Mouse (Mus musculus): ENCODE data around the gene Plekhg3. TPM values are rescaled to one million over a fixed set of nuclear protein-coding genes. Genes with fewer than 3 reads are reported as not detected.

Gene Plekhg3
- total RNA-seq, 4 experiments from 2014 or later: 16.2 to 20.2 (median 19.1) TPM

DNA sequence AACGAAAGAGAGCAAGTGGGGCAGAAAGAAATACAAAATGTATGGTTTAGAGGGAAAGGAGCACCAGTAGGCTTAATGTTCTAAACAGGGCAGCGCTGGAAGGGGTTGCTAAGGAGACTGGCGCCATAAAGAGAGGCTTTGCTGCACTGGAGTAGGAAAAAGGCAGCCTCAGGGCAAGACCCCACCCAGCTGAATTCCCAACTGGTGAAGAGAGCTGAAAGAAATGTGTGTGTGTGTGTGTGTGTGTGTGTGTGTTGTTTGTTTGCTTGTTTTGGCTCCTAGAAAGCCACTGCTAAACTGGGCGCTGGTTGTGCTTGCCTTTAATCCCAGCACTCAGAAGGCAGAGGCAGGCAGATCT is 84.9 kb downstream of the Plekhg3 start:
- DNase-seq (ENCODE audit: low spot score in 2 of 2): no peak

DNA sequence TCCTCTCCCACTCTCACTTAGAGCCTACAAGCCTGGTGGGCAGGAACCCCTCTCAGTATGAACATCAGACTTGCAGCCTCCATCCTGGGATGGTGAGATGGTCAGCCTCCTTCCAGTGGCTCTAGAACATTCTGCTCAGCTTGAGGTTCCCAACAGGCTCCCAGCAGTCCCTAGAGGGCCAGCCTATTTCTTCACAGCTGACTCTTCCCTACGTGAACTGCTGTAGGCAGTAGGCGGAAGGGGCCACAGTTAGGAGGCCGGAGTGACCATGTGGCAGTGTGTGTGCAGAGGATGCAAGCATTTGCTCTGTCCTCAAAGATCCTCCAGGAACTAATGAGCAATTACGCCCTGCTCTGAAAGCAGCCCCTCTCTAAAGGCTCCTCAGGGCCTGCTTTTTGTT is 87.5 kb downstream of the Plekhg3 start:
- no peak for DNase-seq (ENCODE audit: low spot score in 2 of 2)

DNA sequence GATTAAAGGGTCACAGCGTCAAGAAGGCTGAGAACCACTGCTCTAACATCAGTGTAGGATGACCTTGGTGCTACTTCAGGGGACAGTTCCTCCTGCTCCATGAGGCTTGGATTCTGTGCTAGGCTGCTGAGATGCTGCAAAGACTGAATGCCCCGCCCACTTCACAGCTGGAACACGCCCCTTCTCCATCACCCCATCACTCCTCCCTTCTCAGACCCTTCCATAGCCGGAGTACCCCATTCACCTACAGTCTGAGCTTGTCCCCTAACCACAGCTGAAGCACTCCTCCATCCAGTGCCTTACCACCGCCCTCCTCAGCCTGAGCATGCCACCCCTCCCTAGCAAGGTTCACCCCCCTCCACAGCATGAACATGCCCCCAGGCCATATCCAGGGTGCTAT is 89.2 kb downstream of the Plekhg3 start:
- DNase-seq (ENCODE audit: low spot score in 2 of 2): no peak

DNA sequence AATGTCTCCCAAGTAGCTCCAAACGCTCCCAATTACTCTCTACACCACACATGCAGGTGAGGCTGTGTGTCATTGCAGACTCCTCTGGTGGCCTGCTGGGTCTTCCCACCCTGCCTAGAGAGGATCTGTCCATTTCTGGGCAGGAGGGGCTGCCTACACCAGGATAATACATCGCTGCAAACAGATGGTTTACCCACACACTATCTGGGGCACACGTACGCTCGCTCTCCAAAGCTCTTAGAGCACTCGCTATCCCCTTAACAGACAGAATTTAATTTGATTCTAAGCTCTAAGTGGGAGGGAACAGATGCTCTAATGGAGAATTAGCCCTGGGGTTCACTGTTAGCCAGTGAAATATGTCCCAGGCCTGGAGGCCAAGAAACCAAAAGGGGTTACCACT is 92.7 kb downstream of the Plekhg3 start:
- peak in 1 of 2 experiments; percentile 42 for DNase-seq (ENCODE audit: low spot score in 2 of 2)

Small RNAs within 50 kb of the gene (microRNA-seq; reads per million reads assigned to microRNA genes)
- gene Mir5135: 0 reads per million in 2 experiments

Other genes with a start within 250 kb of the Plekhg3 start
- 10 to 100 TPM; 87.0 to 91.3 (median 88.8) TPM for gene Akap5, start 206.0 kb upstream of the Plekhg3 start, total RNA-seq (2022)
- 10 to 100 TPM; 19.0 to 22.6 (median 20.8) TPM for gene Zbtb25, start 161.3 kb upstream of the Plekhg3 start, total RNA-seq (2022)
- gene Zbtb1, start 160.6 kb upstream of the Plekhg3 start, total RNA-seq (2022): 1 to 10 TPM; 5.4 to 6.0 (median 5.6) TPM
- 10 to 100 TPM; 52.3 to 62.4 (median 61.0) TPM for gene Hspa2, start 126.7 kb upstream of the Plekhg3 start, total RNA-seq (2022)
- gene Ppp1r36, start 113.4 kb upstream of the Plekhg3 start, total RNA-seq (2022): 1 to 10 TPM in 3 of 4 experiments, under 1 TPM in 1; 0.74 to 2.7 (median 1.8) TPM
- gene Sptb, start 179.7 kb downstream of the Plekhg3 start, total RNA-seq (2022): 100 to 1,000 TPM in 2 of 4 experiments, 10 to 100 TPM in 2; 90.8 to 102 (median 98.4) TPM
- 10 to 100 TPM; 35.2 to 47.1 (median 39.6) TPM for gene Churc1, start 234.6 kb downstream of the Plekhg3 start, total RNA-seq (2022)
- 10 to 100 TPM; 28.4 to 36.7 (median 32.3) TPM for gene Fntb, start 234.7 kb downstream of the Plekhg3 start, total RNA-seq (2022)